Mouse (Mus musculus): ENCODE data around the gene Efna1.

Efna1 gene

DNA sequence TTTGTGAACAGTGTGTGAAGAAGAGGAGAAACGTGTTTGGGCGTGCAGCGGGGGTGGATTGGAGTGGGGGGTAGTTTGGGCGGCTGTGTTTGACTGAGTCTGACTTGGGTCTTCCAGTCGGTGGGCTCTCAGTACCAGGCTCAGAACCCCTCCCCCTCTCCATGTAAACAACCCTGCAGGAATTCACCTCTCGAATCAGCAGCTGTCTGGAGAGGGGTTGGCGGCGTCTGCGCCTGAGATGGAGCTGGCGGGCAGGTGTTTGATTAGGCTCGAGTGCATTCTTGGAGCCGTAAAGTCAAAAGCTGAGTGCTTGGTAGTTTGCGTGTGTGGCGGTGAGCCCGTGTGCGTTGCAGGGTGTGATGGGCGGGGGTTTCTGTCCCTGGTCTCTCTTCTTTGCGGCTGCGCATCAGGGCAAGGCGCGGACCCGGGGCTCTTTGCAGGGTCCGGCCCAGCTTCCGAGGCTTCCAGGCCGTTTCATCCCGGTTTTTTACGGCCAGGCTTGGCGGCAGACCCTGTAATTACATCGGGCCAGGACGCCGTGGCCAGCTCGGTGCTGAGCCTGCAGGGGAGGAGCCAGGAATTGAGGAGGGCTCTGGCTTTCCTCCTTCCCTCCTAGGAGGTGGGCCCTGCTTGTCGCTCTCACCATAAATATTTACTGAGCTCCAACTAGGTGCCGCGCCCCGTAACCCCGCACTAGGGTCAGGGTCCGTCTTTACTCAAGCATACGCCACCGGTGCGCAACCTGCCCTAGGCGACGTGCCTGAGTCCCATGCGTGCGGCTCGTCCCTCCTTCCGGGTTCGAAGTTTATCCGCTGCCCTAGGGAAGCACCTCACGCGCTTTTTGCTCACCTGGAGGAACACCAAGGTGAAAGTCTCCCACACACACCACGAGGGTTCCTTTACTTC is at the start of gene Efna1:
Efna1 (minus strand) TSS at position 537 of the 906 bp plus-strand sequence.
- peak; percentile 70 for DNase-seq

DNA sequence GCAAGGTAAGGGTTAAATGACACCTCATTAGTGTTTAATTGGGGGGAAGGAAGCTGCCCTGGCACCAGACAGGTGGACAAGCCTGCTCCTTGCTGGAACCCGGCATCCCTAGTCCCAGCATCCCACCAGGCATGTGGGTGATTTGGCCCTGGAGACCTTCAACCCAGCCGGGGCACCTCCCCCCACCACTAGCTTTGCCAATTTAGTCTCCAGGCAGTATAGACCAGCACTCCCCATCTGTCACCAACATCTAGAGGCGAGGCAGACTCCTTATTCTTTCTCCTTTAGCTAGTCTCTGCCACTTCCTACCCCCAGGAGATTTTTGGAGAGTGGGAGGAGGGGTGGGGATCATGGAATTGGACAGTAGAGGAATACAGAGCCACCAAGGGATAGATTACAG is 49.4 kb upstream of the Efna1 start:
- no peak for DNase-seq

DNA sequence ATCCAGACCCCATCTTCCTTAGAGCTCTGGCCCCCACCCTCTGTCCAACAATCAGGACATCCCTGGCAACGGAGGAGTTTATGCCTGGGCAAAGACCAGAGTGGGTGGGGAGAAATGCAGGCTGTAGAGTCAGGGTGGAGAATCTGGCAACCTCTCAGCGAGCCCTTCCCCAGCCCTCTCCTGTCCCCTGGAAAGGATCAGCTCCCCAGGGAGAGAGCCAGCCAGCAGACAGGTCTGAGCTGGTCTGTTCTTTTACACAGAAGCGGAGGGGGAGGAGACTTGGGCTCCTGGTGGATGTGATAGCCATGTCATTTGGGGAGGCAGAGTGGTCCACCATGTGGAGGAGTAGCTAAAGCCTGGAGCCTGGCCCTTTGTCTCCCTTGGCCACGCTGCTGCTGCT is 47.7 kb upstream of the Efna1 start:
- DNase-seq: no peak

DNA sequence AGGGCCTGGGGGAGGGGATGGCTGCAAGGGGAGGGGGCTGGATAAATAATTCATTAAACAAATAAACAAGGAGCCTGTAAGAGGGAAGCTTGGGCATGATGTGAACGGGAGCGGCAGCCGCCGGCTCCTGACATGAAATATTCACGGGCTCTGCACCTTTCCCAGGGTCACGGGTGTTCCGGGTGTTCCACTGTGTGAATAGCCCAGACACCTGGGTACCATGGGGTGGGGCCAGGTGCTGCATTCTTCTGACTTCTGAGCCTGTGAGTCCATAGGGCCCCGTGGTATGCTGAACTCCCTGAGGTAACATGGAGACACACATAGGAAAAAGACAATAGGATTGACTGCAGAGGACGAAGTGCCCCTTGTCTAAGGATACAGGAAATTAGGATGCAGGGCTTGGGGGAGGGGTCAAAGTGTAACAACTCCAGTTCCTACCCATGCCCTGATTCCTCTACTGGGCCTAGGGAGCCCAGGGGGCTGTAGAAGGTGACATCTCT is 46.5 kb upstream of the Efna1 start:
- DNase-seq: no peak

DNA sequence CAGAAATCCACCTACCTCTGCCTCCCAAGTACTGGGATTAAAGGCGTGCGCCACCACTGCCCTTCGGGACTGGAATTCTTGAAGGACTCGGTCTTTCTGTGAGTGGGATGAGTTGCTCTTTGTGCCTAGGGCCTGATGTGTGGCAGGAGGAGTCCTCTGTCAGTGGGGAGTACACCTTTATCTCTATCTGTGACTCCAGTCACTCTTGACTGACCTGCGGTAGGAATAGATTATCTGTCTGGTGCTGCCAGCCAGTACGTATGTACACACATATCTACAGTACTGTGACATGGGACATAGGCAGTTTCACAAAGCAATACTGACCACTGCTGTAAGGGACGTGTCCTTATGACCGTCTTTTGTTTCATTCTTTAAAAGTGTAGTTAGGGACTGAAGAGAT is 44.9 kb upstream of the Efna1 start:
- DNase-seq: no peak

DNA sequence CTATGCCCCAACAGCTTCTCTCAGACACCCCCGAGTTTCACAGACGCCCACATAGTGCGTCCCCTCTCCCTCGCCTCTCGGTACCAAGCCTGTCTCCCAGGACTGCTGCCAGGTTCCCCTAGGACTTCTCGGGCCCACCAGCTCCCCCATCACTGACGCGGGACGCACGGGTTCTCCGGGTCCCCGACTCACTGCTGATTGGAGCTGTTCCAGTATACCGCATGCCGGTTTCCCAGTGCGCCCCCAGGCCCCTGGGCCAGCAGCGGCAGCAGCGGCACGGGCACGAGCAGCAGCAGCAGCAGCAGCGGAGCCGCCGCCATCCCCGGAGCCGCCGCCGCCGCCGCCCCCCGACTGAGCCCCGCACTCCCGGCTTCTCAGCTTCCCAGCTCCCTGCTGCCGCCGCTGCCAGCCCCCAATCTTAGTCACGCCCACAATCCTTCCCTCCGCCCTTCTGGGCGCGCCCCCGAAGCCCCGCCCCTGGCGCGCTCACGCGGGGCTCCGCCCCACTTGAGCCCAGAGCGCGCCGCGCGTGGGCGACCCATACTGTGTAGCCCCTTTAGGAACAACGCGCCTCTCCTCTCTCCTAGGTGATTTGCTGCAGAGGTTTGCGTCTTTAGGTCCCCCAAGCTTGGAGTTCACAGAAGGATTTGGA is 41.7 kb upstream of the Efna1 start, which contains the start of gene Efna3:
Efna3 (minus strand) TSS at position 452 of the 652 bp plus-strand sequence.
- DNase-seq: peak; percentile 92

DNA sequence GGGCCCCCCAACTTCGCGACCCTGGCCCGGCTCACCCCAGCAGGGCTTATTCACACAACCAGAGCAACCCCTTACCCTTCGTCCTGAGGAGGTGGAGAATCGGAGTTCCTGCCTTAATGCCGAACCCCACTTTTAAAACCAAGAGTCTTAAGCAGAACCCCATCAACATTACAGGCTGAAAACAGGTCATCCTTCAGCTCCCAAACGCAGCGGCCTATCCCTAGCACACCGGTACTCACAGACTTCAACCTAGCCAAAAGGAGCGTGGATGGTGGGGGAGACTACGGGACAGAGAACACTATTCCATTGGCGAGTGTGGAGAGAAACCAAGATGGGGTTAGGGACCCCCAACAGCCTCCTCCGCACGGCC is 41.2 kb upstream of the Efna1 start:
- DNase-seq: no peak

DNA sequence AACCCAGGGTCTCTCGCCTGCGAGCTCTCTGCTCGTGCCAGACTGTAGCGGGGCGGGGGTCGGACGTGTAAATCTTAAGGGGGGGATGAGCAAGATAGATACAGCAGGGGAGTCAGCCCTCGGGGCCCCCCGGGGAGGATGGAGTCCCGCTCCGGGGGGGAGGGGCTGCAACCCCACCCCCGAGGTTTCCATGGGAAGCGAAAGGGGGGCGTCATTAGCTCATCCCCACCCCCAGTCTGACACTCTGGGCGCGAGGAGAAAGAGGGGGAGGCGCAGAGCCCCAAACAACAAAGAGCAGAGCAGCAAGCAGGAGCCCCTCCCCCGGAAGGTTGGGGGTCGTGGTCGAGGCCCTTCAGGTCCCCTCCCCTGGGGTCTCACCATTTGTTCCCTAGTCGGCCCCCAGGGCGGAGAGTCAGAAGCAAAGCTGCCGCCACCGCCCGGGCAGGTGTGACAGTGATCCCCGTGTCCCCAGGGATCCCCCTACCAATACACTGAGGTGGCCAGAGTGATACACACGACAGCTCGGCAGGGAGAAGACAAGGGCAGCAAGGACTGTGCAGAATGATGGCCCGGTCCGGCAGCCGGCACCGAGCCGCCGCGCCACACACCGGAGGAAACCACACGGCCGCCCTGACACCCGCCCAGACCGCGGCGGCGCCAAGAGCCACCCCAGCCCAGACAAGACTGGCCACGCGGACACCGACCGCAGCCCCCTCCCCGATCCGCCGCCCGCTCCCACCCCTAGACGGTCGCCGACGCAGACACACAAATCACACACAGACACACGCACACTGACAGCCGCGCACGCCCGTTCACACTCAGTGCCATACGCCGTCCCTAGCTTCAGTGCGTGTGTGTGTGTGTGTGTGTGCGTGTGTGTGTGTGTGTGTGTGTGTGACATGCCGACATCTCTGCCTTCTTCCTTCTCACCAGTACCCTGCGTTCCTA is 40.5 kb upstream of the Efna1 start:
- DNase-seq: peak; percentile 59

DNA sequence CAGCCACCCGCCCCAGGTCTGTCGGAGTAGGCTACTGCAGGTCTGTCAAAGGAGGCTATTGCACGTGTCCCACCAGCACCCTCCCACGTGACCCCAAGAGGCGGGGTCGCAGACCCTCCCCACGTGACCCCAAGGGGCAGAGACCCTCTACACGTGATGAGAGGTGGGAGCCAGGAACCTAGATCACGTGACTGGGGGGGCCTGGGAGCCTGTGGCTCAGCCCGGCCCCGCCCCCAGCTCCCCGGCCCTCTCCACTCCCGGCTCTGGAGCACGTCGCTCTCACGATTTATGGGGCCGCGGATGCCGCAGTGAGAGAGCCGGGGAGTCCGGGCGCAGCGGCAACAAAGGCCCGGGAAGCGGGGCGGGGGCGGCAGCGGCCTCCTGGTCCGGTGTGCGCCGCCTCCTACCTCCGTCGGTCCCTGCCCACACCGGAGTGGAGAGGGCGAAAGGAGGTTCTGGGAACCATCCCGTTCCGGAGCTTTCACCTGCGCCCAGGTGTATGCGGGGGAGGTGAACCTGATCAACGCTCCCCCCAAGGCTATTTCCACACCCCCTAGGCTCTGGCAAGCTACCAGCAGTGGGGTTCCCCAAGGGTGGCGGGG is 39.7 kb upstream of the Efna1 start:
- DNase-seq: peak; percentile 88

DNA sequence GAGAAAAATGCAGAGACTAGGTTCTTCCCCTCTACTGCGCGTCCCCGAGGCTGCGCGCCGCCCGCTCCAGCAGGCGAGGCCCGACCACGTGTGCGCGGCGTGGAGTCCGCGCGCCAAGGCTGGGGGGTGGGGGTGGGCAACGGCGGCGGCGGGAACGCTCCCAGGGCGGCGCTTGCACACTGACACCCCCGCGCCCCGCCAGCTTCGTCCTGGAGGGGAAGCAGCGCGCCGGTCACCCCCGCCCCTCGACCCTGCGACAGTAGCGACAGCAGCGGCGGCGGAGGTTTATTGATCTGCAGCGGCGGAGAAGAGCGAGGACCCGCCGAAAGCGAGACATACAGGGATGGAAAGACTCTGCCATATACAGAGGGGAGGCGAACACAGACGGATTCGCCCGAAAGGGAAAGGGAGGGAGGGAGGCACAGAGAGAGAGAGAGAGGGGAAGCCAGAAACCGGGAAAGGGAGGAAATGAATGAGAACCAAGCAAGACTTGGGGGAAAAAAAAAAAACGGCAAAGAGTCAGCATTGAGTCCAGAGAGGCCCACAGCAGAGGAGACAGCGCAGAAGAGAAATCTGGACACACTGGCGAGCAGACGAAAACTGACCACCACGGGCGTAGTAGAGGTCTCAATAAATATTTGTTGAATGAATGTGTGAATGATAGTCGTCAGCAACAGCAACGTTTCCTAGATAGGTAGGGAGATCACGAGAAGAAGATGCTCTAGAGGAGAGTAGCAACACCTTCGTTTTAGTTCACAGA is 38.8 kb upstream of the Efna1 start:
- DNase-seq: peak; percentile 61

DNA sequence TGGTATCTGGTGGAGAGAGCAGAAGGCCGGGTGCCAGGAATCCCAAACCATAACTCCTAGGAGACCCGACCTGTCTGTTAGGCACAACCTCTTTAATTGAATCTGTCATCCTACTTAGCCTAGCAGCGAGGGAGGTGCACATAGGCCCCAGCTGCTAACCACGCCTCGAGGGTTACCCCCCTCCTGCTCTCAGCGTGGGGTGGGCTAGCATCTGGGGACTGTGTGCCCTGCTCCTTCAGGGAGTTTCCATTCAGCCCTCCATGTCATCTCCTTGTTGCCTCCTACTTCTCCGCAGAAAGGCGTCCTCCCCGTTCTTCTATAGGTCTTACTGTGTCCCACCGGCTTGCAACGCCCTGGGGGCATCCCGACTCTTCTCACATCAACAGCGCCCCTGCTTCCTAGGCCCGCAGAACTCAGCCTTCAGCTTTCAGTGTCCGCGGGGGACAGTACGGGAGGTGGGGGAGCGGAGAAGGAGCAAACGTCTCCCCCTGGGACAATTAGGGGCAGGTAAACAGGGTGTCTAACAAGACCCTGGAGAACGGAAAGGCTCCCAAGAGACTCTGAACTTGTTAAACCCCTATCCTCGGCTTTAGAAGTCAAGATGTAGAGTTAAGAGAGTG is 38.1 kb upstream of the Efna1 start:
- DNase-seq: no peak

DNA sequence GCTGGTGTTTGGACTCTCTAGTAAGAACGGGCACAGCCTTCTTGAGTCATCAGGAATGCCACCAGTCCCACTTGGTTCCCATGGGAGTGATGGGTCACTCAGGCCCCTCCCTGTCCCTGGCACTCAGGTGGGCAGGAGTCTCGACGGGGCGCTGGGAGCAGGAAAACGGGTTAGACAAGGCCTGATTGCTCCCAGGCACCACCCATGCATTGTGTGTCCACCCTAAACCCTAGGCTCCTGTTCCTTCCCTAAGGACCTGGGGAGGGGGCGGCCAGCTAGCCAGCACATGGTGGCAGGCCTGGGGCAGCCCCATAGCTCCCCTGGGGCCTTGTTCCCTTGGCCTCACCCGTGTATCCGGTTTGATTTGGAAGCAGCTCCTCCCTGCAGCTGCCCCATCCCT is 37.4 kb upstream of the Efna1 start:
- no peak for DNase-seq

DNA sequence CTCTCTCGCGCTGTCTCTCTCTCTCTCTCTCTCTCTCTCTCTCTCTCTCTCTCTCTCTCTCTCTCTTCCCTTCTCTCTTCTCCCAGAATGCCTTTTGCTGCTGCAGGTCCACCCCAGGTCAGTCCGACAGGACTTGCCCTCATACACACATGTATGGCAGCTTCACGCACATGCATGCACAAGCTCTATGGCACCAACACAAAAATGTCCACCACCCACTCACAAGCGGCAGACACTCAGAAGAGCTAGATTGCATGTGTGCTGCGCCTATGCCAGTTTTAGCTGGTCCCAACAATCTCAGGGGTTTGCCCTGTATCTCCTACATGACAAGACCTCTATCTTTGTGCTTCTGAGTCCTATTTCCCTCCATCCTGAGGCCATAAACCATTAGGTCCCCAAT is 36.3 kb upstream of the Efna1 start:
- no peak for DNase-seq

DNA sequence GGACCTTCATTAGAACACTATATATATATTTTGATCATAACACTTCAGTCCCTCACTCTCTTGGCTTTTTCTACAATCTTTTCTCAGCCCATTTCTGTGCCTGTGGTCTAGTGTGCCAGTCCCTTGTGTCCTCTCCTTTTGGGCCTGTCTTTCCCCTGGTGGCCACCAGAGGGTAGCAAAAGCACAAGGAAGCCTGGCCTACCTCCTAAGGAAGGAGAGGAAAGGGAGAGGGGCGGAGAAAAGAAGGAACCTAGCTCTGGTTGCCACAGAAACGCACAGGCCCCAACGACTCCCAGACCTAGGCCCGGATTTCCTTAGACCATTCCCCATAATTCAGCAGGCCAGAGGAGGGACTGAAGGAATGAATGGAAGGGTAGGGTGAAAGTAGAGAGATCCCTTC is 35.9 kb upstream of the Efna1 start:
- peak; percentile 90 for DNase-seq

DNA sequence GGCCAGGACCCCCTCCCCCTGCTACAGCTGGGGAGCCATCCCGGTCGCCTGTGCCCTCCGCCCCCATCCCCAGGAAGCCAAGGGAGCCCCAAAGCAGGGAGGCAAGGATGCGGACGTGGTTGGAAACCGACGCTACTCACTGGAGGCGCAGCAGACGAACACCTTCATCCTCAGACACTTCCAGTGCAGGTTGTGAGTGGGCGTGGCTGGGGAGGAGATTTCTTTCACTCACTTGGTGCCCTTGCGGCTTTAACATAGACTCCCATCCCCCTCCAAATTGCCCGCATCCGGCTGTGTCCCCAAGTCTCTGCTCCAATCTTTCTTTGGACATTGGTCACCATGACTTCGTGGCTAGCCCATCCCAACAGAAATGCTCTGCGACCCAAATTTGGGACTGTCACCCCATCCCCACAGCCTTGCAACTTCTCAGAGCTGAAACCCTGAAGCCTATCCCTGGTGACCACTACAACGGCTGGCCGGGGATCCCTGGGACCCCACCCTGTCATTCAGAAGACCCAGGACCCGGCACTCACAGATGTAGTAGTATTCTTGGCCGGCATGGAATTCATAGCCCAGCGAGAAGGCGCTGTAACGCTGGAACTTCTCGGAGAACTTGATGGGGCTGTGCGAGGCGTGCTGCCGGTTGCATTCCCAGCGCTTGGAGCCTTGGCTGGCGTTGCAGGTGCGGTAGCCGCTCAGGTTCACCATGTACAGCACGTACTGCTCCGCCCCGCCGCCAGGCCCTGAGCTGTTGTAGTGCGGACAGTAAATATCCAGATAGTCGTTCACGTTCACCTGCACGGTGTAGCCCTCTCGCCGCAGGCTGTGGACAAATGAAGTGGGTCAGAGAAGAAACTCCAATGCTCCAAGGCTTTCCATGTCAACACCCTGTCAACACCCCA is 35.2 kb upstream of the Efna1 start:
- no peak for DNase-seq

DNA sequence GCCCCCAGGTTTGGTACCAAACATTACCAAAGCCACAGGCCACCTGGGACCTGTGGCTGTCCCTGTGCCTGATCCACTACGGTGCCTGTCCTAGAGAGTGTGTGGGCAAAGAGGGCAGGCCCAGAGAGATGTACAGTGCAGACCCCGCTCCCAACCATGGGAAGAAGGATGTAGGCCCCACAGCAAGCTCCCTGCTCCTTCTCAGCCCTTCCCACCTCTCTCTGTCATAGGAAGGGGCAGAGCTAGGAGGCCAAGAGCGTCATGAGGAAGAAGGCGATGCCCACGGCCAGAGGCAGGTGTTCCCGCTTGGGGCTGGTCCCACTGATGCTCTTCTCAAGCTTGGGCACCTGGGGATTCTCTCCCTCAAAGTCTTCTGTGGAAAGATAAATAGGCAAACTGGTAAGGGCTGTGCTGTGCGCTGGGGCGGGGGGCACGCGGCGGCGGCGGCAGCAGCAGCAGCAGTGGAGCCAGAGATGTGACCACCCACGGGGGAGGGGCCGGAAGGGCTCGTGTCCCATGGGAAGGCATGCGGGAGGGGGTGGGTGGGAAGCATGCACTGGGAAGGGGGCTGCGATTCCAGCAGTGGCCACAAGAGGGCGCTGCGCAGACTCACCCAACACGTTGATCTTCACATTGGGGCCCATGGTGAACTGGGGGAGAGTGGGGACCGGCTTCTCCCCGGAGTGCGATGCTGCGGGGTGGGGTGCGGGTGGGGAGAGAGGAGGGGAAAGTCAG is 34.4 kb upstream of the Efna1 start:
- DNase-seq: peak; percentile 87

DNA sequence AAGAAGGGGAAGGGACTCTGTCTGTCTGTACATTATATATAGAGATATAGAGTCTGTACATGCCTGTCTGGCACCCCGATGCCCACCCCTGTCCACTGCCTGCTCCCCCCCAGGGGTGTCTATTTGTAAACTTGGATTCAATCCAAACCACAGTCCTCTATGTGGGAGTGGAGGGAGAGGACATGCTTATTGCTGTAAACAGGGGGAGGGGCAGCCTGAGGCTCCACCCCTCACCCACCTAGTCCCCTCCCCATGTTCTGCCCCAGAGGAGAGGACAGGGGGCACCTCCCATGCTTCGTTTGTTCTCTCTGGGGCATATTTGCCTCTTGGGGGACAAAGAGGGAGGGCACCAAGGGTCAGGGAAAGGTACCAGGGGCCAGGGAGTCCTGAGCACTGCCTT is 33.8 kb upstream of the Efna1 start:
- no peak for DNase-seq

DNA sequence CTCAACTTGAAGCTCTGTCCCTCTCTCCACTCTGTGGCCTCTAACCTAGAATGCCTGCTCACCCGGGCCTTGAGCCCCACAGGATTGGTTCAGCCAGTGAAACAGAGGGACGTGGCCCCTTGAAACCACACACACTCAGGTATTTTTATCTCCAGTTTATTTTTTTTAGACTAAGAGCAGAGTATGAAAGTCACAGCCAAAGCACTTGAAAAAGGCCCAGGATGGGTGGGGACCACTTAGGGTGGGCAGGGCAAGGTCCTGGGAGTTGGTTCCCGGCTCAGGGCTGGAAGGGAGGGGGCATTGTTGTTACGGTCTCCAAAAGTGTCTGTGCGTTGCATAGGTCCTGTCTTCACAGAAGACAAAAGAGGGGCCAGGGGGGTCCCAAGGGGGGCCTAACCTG is 33.4 kb upstream of the Efna1 start:
- DNase-seq: no peak

DNA sequence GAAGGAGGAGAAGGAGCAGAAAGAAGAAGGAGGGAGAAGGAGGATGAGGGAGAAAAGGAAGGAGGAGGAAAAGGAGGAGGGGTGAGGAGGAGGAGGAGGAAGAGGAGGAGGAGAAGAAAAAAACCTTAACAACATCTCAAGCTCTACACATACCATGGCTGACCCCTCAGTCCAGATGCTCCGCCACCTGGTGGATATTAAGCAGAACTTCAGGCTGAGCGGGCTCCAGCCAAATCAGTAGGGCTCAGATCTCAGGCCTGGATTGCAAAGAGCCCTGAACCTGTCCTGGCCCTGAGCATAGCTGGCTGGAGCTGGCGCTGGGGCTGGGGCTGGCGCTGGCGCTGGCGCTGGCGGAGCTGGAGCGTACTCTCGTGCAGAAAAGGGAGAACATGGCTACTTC is 27.1 kb upstream of the Efna1 start:
- peak; percentile 87 for DNase-seq
